Mouse (Mus musculus) small intestine, adult 2 months (tissue): Measurements from ENCODE around the gene Ang.

Experiments used
- CTCF ChIP-seq: fragments of 200-500 bp; IDR thresholded peaks from 2 replicates; pipeline ENCODE4 v1.5.1; 2012; ENCODE audit warnings: low read depth, mild to moderate bottlenecking, control low read depth, inconsistent platforms, low read length, moderate library complexity, mixed read lengths; ENCODE audit not compliant: insufficient replicate concordance, insufficient read length; ENCODE audit errors: extremely low read depth
- POLR2A ChIP-seq: fragments of 200-500 bp; IDR thresholded peaks from 2 replicates; pipeline ENCODE4 v1.6.1; 2012; ENCODE audit warnings: low read depth, mild to moderate bottlenecking, control low read depth, inconsistent platforms, low read length, moderate library complexity

DNA sequence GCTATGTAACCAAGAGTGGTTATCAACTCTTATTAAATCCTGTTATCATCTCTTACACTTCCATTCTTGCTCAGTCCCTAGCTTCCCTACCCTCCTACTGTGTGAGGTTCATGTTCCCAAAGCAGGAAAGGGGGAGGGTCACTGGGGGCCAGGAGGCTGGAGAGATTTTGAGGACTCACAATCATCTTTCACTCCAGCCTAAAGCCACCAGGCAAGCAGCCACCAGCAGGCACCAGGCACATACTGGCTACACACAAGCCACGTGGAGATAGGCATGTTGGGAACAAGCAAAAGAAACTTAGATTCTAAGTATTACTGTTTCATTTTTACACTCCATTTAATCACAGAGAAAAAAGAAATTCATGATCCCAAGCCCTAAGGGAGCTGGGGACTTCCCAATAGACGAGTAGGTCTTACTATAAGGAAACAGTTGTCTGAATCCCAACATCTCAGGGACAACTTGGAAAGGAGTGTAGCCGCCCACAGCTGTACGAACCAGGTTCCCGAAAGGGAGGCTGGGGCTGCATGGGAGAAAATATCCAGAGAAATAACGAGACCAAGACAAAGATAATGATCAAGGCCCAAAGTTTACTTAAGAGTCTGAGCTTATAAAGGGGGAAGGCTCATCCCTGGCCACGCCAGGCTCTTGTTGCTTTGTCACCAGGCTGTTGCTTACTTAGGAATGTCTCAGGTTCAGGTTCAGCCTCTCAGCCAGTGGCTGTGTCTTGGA is 40.3 kb downstream of the Ang start:
- TF ChIP-seq POLR2A, result no peak
- no peak for TF ChIP-seq CTCF
